Mouse (Mus musculus) embryo, embryonic 11.5 days (tissue): Measurements from ENCODE around the gene Apbb2.

Source experiments
- DNase-seq: peaks from one replicate; pipeline ENCODE4 v3.0.0-alpha.2; 2012; ENCODE audit warnings: low read depth, low spot score

The Apbb2 gene

GRCm38 (mm10) chr5:66618597-66618996, at the start of gene Apbb2:
Gene Apbb2 (minus strand): TSS chr5:66618784.
- peak; percentile 91 for DNase-seq

DNA sequence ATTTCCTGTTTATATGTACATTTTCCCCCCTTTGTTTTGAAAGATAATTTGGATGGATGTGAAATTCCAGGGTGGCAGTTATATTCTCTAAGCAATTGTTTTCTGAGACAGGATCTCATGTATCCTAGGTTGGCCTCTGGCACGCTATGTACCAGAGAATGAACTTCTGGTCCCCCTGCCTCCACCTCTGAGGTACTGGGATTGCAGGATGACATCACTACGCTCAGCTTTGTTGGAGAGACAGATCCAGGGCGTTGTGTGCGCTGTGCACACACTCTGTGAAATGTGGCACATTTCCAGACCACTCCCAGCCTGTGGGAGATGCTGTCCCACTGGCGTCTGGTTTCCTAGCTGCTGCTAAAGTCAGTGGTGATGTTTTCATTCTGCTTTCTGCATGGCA, 35.6 kb upstream of the Apbb2 start:
- no peak for DNase-seq

- DNase-seq: no peak
Observed at GRCm38 (mm10) chr5:66647504-66647903, 28.9 kb upstream of the Apbb2 start.

DNA sequence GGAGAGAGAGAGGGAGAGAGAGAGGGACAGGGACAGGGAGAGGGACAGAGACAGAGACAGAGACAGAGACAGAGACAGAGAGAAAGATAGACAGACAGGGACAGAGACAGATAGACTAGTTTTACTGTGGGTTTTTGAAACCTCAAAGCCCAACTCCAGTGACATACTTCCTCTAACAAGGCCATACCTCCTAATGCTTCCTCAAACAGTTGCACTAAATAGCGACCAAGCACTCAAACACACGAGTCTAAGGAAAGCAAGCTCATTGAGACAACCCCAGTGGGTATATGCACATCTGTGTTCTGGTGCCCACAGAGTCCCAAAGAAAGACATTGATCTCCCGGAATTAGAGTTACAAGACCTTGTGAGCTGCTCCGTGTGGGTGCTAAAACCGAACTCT, 24.7 kb upstream of the Apbb2 start:
- DNase-seq: no peak

DNA sequence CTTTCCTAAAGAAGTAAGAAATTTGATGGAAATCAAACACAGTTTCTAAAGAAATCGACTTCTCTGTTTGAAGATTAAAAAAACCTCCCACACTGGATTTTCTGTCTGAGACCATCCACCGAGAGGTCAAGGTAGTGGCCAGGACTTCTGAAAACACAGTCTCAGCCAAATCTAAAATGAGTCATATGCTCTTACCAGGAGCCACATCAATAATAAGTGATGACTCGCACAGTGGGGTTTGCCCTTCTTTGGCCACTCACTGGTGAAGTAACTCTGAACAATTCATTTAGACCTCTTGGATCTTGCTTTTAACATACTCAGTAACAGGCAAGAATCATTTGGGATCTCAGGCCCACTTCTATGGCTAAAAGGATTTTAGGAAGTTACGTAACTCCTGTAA, 23.6 kb upstream of the Apbb2 start:
- DNase-seq: no peak

GRCm38 (mm10) chr5:66635459-66636079, 17.0 kb upstream of the Apbb2 start:
- DNase-seq: no peak

GRCm38 (mm10) chr5:66627805-66628204, 9.2 kb upstream of the Apbb2 start:
- no peak for DNase-seq

DNA sequence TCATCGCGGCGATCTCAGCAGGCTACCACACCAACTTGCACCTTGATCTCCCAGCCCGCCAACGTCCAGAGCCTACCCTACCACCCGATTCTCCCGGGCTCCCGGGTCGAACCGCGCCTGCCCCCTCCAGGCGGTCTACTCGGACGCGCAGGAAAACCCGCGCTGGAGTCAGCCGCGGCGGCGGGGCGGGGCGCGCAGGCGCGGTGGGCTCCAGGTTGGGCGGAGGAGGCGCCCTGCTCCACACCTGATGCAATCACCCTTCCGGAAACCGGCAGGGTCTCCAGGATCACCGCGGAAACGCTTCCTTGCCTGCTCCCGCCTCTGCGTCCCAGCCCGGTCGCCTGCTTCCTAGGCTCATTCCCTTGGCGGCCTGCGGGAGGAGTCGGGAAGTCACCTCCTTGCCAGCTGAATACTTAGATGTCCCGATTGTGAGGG, 1.6 kb upstream of the Apbb2 start:
- DNase-seq: peak; percentile 72

- DNase-seq: no peak
Observed at GRCm38 (mm10) chr5:66619675-66620074, 1.1 kb upstream of the Apbb2 start.

DNA sequence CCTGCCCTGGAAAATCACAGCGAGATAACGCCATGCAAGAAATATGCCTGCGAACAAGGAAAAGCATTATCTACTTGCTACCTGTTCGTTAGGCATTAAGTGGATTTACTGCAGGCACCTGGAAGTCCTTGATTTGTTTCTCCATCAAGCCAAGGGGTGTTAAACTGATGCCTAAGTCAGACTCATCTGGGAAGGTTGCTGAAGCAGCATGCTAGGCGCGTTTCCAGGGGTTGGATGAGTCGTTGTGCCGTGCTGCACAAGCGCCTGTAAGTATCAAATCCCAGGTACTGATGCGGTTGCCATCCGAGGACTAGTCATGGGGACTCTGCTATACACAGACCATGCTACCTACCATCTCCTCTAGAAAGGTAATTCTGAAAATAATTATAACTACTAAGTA, 611 bp upstream of the Apbb2 start:
- DNase-seq: no peak

- DNase-seq: peak; percentile 27
Observed at GRCm38 (mm10) chr5:66617921-66618460, 593 bp downstream of the Apbb2 start.

GRCm38 (mm10) chr5:66614940-66615339, 3.6 kb downstream of the Apbb2 start:
- DNase-seq: no peak

GRCm38 (mm10) chr5:66613725-66614124, 4.9 kb downstream of the Apbb2 start:
- no peak for DNase-seq

- no peak for DNase-seq
Observed at GRCm38 (mm10) chr5:66612964-66613363, 5.6 kb downstream of the Apbb2 start.

- no peak for DNase-seq
Observed at GRCm38 (mm10) chr5:66611851-66612250, 6.7 kb downstream of the Apbb2 start.

DNA sequence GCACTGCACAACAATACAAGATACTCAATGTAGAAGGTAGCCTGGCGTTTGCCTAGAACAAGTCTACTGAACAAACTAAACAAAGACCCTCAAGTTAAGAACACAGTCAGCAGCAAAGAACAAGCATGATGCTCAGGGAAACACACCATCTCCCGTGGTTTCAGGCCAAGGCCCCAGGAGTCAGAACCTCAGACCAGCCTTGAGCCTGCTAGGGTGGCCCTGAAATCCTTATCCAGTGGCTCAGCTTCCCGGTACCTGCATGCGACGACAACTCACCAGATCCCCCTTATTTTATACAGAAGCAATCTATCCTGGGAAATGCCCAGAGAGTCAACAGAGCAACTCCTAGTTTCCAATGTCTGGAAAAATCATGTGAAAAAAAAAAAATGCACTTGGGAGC, 7.2 kb downstream of the Apbb2 start:
- DNase-seq: no peak

GRCm38 (mm10) chr5:66610270-66610669, 8.3 kb downstream of the Apbb2 start:
- DNase-seq: no peak

DNA sequence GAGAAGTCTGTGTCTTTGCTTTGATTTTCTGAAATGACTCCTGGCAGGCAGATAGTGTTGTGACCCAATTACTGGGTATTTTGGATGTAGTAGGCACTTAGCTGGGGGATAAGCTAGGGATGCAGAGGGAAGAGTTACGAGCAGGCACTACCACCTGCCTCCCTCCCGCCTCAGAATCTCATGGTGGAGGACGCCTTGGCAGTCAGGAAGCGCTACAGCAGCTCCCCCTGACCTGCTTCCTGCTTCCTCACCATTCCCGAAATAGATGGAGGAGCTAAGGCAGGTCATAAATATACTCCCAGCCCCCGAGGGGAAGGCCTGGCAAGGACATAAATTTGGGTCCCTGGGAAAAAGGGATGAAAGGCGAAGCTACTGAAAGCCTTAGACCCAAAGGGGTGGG, 9.3 kb downstream of the Apbb2 start:
- DNase-seq: no peak

GRCm38 (mm10) chr5:66607801-66608200, 10.8 kb downstream of the Apbb2 start:
- no peak for DNase-seq

DNA sequence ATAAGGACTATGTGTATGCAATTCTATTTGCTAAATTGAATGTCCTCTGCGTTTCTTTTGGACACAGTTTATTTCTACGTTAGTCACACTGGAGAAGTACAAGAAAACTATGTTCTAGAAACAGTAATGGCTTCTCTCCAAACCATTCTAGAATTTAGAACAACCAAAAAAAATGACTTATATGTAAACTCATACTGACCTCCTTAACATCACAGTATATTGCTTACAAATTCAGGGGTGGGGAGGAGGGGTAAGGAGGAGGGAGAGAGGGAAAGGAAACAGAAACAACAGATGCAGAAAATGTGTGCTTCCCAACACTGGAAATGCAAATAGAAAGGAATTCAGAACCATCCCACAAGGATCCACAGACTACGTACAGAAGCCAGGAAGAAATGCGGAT, 11.4 kb downstream of the Apbb2 start:
- DNase-seq: no peak

DNA sequence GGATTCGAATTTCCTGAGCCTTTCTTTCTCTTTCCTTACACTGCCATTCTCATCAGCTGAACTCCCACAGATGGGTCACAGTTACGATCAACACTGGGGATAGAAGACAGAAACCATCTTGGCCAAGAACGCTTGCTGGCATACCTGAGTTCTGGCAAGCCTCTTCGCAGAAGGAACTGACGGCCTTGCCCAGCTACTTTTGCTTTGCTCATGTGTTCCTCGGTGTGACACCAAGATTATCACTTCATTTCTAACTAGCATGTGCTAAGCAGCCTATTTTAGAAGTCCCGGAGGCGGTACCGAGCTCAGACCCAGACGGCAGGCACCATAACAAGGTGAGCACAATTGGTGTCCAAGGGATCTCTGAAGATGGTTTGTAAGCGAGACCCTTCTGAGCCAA, 12.9 kb downstream of the Apbb2 start:
- DNase-seq: no peak

- no peak for DNase-seq
Observed at GRCm38 (mm10) chr5:66604423-66604822, 14.2 kb downstream of the Apbb2 start.

GRCm38 (mm10) chr5:66603746-66604145, 14.8 kb downstream of the Apbb2 start:
- DNase-seq: no peak

GRCm38 (mm10) chr5:66603223-66603622, 15.4 kb downstream of the Apbb2 start:
- no peak for DNase-seq
